Mouse (Mus musculus): ENCODE measurements around the gene B4galt7. TPM values are rescaled to one million over a fixed set of nuclear protein-coding genes. Genes with fewer than 3 reads are reported as not detected.
"Not testable (repeated sequence)": the region's sequence is repeated elsewhere in the genome, so short reads cannot be mapped to it uniquely, and the experiment has no call there.

B4galt7 gene
- total and polyA plus RNA-seq, 3 experiments = 8.8 to 11.4 (median 9.8) TPM

- no peaks in the 10 kb centered on the region for H3K36me3 ChIP-seq (ENCODE audit: control insufficient read depth, insufficient read depth, low read length)
- no peak overlapping the region for H3K27ac ChIP-seq
- no peaks in the 10 kb centered on the region for H3K27me3 ChIP-seq (ENCODE audit: control insufficient read depth, insufficient read depth, low read length)
- peaks cover 2% of the 10 kb centered on the region; the same call in 1 of the 2 replicates for H3K4me1 ChIP-seq (ENCODE audit: control insufficient read depth, insufficient read depth, low read length)
- no peak overlapping the region for H3K4me3 ChIP-seq
- H3K9ac ChIP-seq (ENCODE audit: low read depth, low read length) = no peak overlapping the region
- DNase-seq = no peak
- no peak for TF ChIP-seq EP300 (IDR thresholded peaks at IDR 0.05; ENCODE audit: insufficient read depth, low read depth, low read length)
- no peak for TF ChIP-seq CTCF (IDR thresholded peaks at IDR 0.05)
- no peak for TF ChIP-seq POLR2A (IDR thresholded peaks at IDR 0.05; ENCODE audit: insufficient read depth, low read depth, low read length)
- 54% methylated on average over 5 of the region's 5 CpGs for WGBS
- intact Hi-C loops (cut with DNase I) = no loop called here
- no peaks in the 10 kb centered on the region for H3K79me2 ChIP-seq (replicated peaks; ENCODE audit: control insufficient read depth, insufficient read depth, low read length)
Measured at GRCm38 (mm10) chr13:55613471-55613870, 13.8 kb downstream of the B4galt7 start.

GRCm38 (mm10) chr13:55619328-55619727, 19.6 kb downstream of the B4galt7 start:
- DNase-seq = no peak
- peaks cover 3% of the 10 kb centered on the region for H3K36me3 ChIP-seq (ENCODE audit: control insufficient read depth, insufficient read depth, low read length)
- WGBS = 41% methylated on average over 4 of the region's 4 CpGs
- intact Hi-C loops (cut with DNase I) = no loop called here
- H3K9ac ChIP-seq (ENCODE audit: low read depth, low read length) = no peak overlapping the region
- no peaks in the 10 kb centered on the region for H3K27me3 ChIP-seq (ENCODE audit: control insufficient read depth, insufficient read depth, low read length)
- no peak overlapping the region for H3K4me3 ChIP-seq
- TF ChIP-seq POLR2A (IDR thresholded peaks at IDR 0.05; ENCODE audit: insufficient read depth, low read depth, low read length) = no peak
- TF ChIP-seq EP300 (IDR thresholded peaks at IDR 0.05; ENCODE audit: insufficient read depth, low read depth, low read length) = no peak
- peaks cover 1% of the 10 kb centered on the region; the same call in 1 of the 2 replicates for H3K79me2 ChIP-seq (replicated peaks; ENCODE audit: control insufficient read depth, insufficient read depth, low read length)
- no peaks in the 10 kb centered on the region for H3K4me1 ChIP-seq (ENCODE audit: control insufficient read depth, insufficient read depth, low read length)
- H3K27ac ChIP-seq = no peak overlapping the region

GRCm38 (mm10) chr13:55620275-55620674, 20.6 kb downstream of the B4galt7 start:
- H3K27ac ChIP-seq = no peak overlapping the region
- no peak overlapping the region for H3K9ac ChIP-seq (ENCODE audit: low read depth, low read length)
- no peaks in the 10 kb centered on the region for H3K27me3 ChIP-seq (ENCODE audit: control insufficient read depth, insufficient read depth, low read length)
- no peak for DNase-seq
- H3K4me1 ChIP-seq (ENCODE audit: control insufficient read depth, insufficient read depth, low read length) = no peaks in the 10 kb centered on the region
- intact Hi-C loops (cut with DNase I) = no loop called here
- peaks cover 3% of the 10 kb centered on the region for H3K79me2 ChIP-seq (replicated peaks; ENCODE audit: control insufficient read depth, insufficient read depth, low read length)
- H3K36me3 ChIP-seq (ENCODE audit: control insufficient read depth, insufficient read depth, low read length) = peaks cover 4% of the 10 kb centered on the region
- WGBS = 77% methylated on average over 2 of the region's 2 CpGs
- TF ChIP-seq POLR2A (IDR thresholded peaks at IDR 0.05; ENCODE audit: insufficient read depth, low read depth, low read length) (no peak), EP300 (IDR thresholded peaks at IDR 0.05; ENCODE audit: insufficient read depth, low read depth, low read length) (no peak), CTCF (IDR thresholded peaks at IDR 0.05) (no peak)
- H3K4me3 ChIP-seq = no peak overlapping the region

GRCm38 (mm10) chr13:55622156-55622648, 22.5 kb downstream of the B4galt7 start:
- not testable (repeated sequence) for H3K4me1 ChIP-seq (ENCODE audit: control insufficient read depth, insufficient read depth, low read length); H3K27me3 ChIP-seq (ENCODE audit: control insufficient read depth, insufficient read depth, low read length); H3K79me2 ChIP-seq (replicated peaks; ENCODE audit: control insufficient read depth, insufficient read depth, low read length); H3K36me3 ChIP-seq (ENCODE audit: control insufficient read depth, insufficient read depth, low read length); DNase-seq
- intact Hi-C loops (cut with DNase I) = loop anchor here (2.0 kb wide), 2 partner anchors 21 to 51 kb away; partner anchors contain the start of gene Fam193b
- peak overlapping the region; percentile 78 for H3K4me3 ChIP-seq
- H3K27ac ChIP-seq = peak overlapping the region; percentile 89
- H3K9ac ChIP-seq (ENCODE audit: low read depth, low read length) = peak overlapping the region; percentile 90
- WGBS = 13% methylated on average over 20 of the region's 20 CpGs

- DNase-seq = peak; percentile 93 to 94
- Histone ChIP-seq H3K27ac (peak within 1 kb of the TSS; percentile 89), H3K27me3 (ENCODE audit: control insufficient read depth, insufficient read depth, low read length) (no peaks in the 10 kb centered on the region), H3K79me2 (replicated peaks; ENCODE audit: control insufficient read depth, insufficient read depth, low read length) (peaks cover 3% of the 10 kb centered on the region), H3K4me1 (ENCODE audit: control insufficient read depth, insufficient read depth, low read length) (no peaks in the 10 kb centered on the region), H3K9ac (ENCODE audit: low read depth, low read length) (peak within 1 kb of the TSS; percentile 96), H3K4me3 (peak within 1 kb of the TSS; percentile 78), H3K36me3 (ENCODE audit: control insufficient read depth, insufficient read depth, low read length) (peaks cover 6% of the 10 kb centered on the region)
- under 1% methylated on average over 59 of the region's 59 CpGs for whole genome bisulfite sequencing
- TF ChIP-seq EP300 (IDR thresholded peaks at IDR 0.05; ENCODE audit: insufficient read depth, low read depth, low read length) = 0 out of 2 replicates have a peak, but pooled peaks have one; percentile 25
- no peak for TF ChIP-seq CTCF (IDR thresholded peaks at IDR 0.05)
- peak; percentile 85 for TF ChIP-seq POLR2A (IDR thresholded peaks at IDR 0.05; ENCODE audit: insufficient read depth, low read depth, low read length)
- intact Hi-C loops (cut with DNase I) = loop anchor here (2.0 kb wide), 2 partner anchors 22 to 52 kb away; partner anchors contain the start of gene Fam193b
Measured at GRCm38 (mm10) chr13:55622649-55623541, 23.2 kb downstream of the B4galt7 start, which contains the start of gene Caml. Gene Caml, plus strand, starts transcription at chr13:55623005.

GRCm38 (mm10) chr13:55634639-55635127, 35.0 kb downstream of the B4galt7 start, which contains the start of gene Ddx46:
Gene Ddx46, plus strand, starts transcription at chr13:55635027.
- Histone ChIP-seq H3K9ac (ENCODE audit: low read depth, low read length) (peak within 1 kb of the TSS; percentile 93), H3K4me3 (peak within 1 kb of the TSS; percentile 90), H3K27me3 (ENCODE audit: control insufficient read depth, insufficient read depth, low read length) (no peaks in the 10 kb centered on the region), H3K4me1 (ENCODE audit: control insufficient read depth, insufficient read depth, low read length) (peaks cover 1% of the 10 kb centered on the region), H3K27ac (peak within 1 kb of the TSS; percentile 76), H3K79me2 (replicated peaks; ENCODE audit: control insufficient read depth, insufficient read depth, low read length) (peaks cover 3% of the 10 kb centered on the region), H3K36me3 (ENCODE audit: control insufficient read depth, insufficient read depth, low read length) (no peaks in the 10 kb centered on the region; the same call in 1 of the 2 replicates)
- intact Hi-C loops (cut with DNase I) = loop anchor here (2.0 kb wide), 1 partner anchor 64 kb away; the partner anchor contains the start of gene Fam193b
- peak; percentile 91 to 95 for DNase-seq
- 3% methylated on average over 30 of the region's 30 CpGs for WGBS
- peak; percentile 91 for TF ChIP-seq POLR2A (IDR thresholded peaks at IDR 0.05; ENCODE audit: insufficient read depth, low read depth, low read length)
- TF ChIP-seq CTCF (IDR thresholded peaks at IDR 0.05) = no peak; the same call in 1 of the 2 replicates
- peak; percentile 81; the same call in 1 of the 2 replicates for TF ChIP-seq EP300 (IDR thresholded peaks at IDR 0.05; ENCODE audit: insufficient read depth, low read depth, low read length)
